ENCODE assay signal across 20 mouse cellular contexts in genomic region chr9:54804351-54804750, GRCm38 (mm10). TPM values are rescaled to one million over a fixed set of nuclear protein-coding genes. Genes with fewer than 3 reads are reported as not detected.
DNase-seq lines count a peak whose midpoint lies in the region; ATAC-seq lines count a peak whose summit lies in the region.
"Had no signal": no experiment of that assay in that cellular context is flagged by ENCODE, and none has a peak within 500 bp of the region (broad histone marks: within the 10 kb centered on the region; RNA-seq: fewer than 3 reads in every experiment).

No protein-coding gene starts in this region.

- H3K27ac ChIP-seq in heart, embryonic 12.5 days (ENCODE audit: poor library complexity, severe bottlenecking) = no peak overlapping the region
- H3K27ac ChIP-seq in embryonic facial prominence, embryonic 13.5 days = peak overlapping the region; percentile 87; the same call in 1 of the 2 replicates
- H3K27ac ChIP-seq in heart, embryonic 15.5 days = no peak overlapping the region
- H3K27ac ChIP-seq in limb, embryonic 11.5 days (replicated peaks; ENCODE audit: low read depth, low read length) = peak overlapping the region; percentile 48; the same call in 1 of the 2 replicates
- H3K27ac ChIP-seq in hindbrain, embryonic 14.5 days = no peak overlapping the region
- no peak overlapping the region for H3K27ac ChIP-seq in intestine, embryonic 15.5 days
- H3K27ac ChIP-seq: heart, embryonic 13.5 days; hindbrain, postnatal 0 days; macrophage had no signal

- H3K27me3 ChIP-seq in heart, embryonic 12.5 days (replicated peaks) = no peaks in the 10 kb centered on the region
- H3K27me3 ChIP-seq in embryonic facial prominence, embryonic 13.5 days = no peaks in the 10 kb centered on the region
- no peaks in the 10 kb centered on the region; the same call in 1 of the 2 replicates for H3K27me3 ChIP-seq in heart, embryonic 15.5 days
- no peaks in the 10 kb centered on the region for H3K27me3 ChIP-seq in limb, embryonic 11.5 days (ENCODE audit: control insufficient read depth, insufficient read depth, low read length)
- H3K27me3 ChIP-seq in hindbrain, embryonic 14.5 days (ENCODE audit: control insufficient read depth, insufficient read depth, low read length) = no peaks in the 10 kb centered on the region
- 0 out of 2 replicates have a peak, but pooled peaks cover 3% of the 10 kb centered on the region for H3K27me3 ChIP-seq in intestine, embryonic 15.5 days (replicated peaks)

- no peak overlapping the region for H3K4me3 ChIP-seq in heart, embryonic 12.5 days
- H3K4me3 ChIP-seq in embryonic facial prominence, embryonic 13.5 days = no peak overlapping the region
- no peak overlapping the region for H3K4me3 ChIP-seq in heart, embryonic 15.5 days
- H3K4me3 ChIP-seq in limb, embryonic 11.5 days (ENCODE audit: low read depth, low read length) = no peak overlapping the region
- no peak overlapping the region for H3K4me3 ChIP-seq in hindbrain, embryonic 14.5 days (replicated peaks; ENCODE audit: low read length)
- H3K4me3 ChIP-seq in intestine, embryonic 15.5 days (replicated peaks) = no peak overlapping the region
- H3K4me3 ChIP-seq: erythroblast, embryonic 14.5 days; heart, embryonic 13.5 days had no signal

- ATAC-seq in heart, embryonic 12.5 days (ENCODE audit: insufficient number of reproducible peaks, low FRiP score) = no peak
- ATAC-seq in embryonic facial prominence, embryonic 13.5 days (ENCODE audit: insufficient number of reproducible peaks, insufficient read depth, low FRiP score, low TSS enrichment, low read depth) = no peak
- 0 out of 2 replicates have a peak, but pooled peaks have one; percentile 17 for ATAC-seq in heart, embryonic 15.5 days (replicated peaks; ENCODE audit: insufficient number of reproducible peaks, insufficient read depth, low FRiP score, low read depth)
- no peak for ATAC-seq in limb, embryonic 11.5 days (ENCODE audit: insufficient number of reproducible peaks, low FRiP score, low TSS enrichment, low read depth)
- ATAC-seq in hindbrain, embryonic 14.5 days (ENCODE audit: low FRiP score) = no peak
- no peak for ATAC-seq in intestine, embryonic 15.5 days
- ATAC-seq: forebrain, embryonic 16.5 days; hindbrain, postnatal 0 days; liver, postnatal 0 days had no signal

- no peak overlapping the region for H3K9ac ChIP-seq in heart, embryonic 12.5 days
- H3K9ac ChIP-seq in embryonic facial prominence, embryonic 13.5 days = no peak overlapping the region
- H3K9ac ChIP-seq in heart, embryonic 15.5 days = no peak overlapping the region
- no peak overlapping the region for H3K9ac ChIP-seq in limb, embryonic 11.5 days (ENCODE audit: low read length)
- H3K9ac ChIP-seq in hindbrain, embryonic 14.5 days = no peak overlapping the region
- H3K9ac ChIP-seq in intestine, embryonic 15.5 days = no peak overlapping the region
- H3K9ac ChIP-seq: heart, embryonic 13.5 days; liver, postnatal 0 days had no signal

- H3K4me2 ChIP-seq in heart, embryonic 12.5 days = no peak overlapping the region
- H3K4me2 ChIP-seq in embryonic facial prominence, embryonic 13.5 days = no peak overlapping the region
- H3K4me2 ChIP-seq in heart, embryonic 15.5 days = no peak overlapping the region
- no peak overlapping the region for H3K4me2 ChIP-seq in limb, embryonic 11.5 days (ENCODE audit: low read depth, severe bottlenecking)
- no peak overlapping the region for H3K4me2 ChIP-seq in hindbrain, embryonic 14.5 days (replicated peaks)
- no peak overlapping the region for H3K4me2 ChIP-seq in intestine, embryonic 15.5 days (replicated peaks)
- H3K4me2 ChIP-seq: heart, embryonic 13.5 days; midbrain, embryonic 11.5 days had no signal

- peaks cover 6% of the 10 kb centered on the region; the same call in 1 of the 2 replicates for H3K4me1 ChIP-seq in heart, embryonic 12.5 days (replicated peaks)
- peaks cover 64% of the 10 kb centered on the region for H3K4me1 ChIP-seq in embryonic facial prominence, embryonic 13.5 days
- no peaks in the 10 kb centered on the region for H3K4me1 ChIP-seq in heart, embryonic 15.5 days (replicated peaks)
- peaks cover 38% of the 10 kb centered on the region for H3K4me1 ChIP-seq in limb, embryonic 11.5 days (ENCODE audit: control insufficient read depth, insufficient read depth, low read length)
- no peaks in the 10 kb centered on the region for H3K4me1 ChIP-seq in hindbrain, embryonic 14.5 days (replicated peaks; ENCODE audit: control insufficient read depth, insufficient read depth, low read length)
- no peaks in the 10 kb centered on the region for H3K4me1 ChIP-seq in intestine, embryonic 15.5 days (replicated peaks)

- H3K9me3 ChIP-seq in heart, embryonic 12.5 days (replicated peaks) = no peaks in the 10 kb centered on the region
- H3K9me3 ChIP-seq in embryonic facial prominence, embryonic 13.5 days = no peaks in the 10 kb centered on the region
- no peaks in the 10 kb centered on the region for H3K9me3 ChIP-seq in heart, embryonic 15.5 days (replicated peaks)
- no peaks in the 10 kb centered on the region for H3K9me3 ChIP-seq in limb, embryonic 11.5 days (ENCODE audit: control insufficient read depth, low read length)
- no peaks in the 10 kb centered on the region for H3K9me3 ChIP-seq in hindbrain, embryonic 14.5 days (ENCODE audit: control insufficient read depth, low read length)
- H3K9me3 ChIP-seq in intestine, embryonic 15.5 days = no peaks in the 10 kb centered on the region
- H3K9me3 ChIP-seq: heart, embryonic 13.5 days had no signal

- WGBS in heart, embryonic 12.5 days = 59% methylated on average over 5 of the region's 5 CpGs
- WGBS in embryonic facial prominence, embryonic 13.5 days = 61% methylated on average over 5 of the region's 5 CpGs
- 53% methylated on average over 5 of the region's 5 CpGs for WGBS in heart, embryonic 15.5 days
- WGBS in limb, embryonic 11.5 days = 80% methylated on average over 5 of the region's 5 CpGs
- WGBS in hindbrain, embryonic 14.5 days = 82% methylated on average over 5 of the region's 5 CpGs
- WGBS in intestine, embryonic 15.5 days = 71% methylated on average over 5 of the region's 5 CpGs

- peak; percentile 94 for DNase-seq in heart, adult 11 months
- no peak for DNase-seq in limb, embryonic 11.5 days (ENCODE audit: low spot score)
- DNase-seq in hindbrain, embryonic 14.5 days (ENCODE audit: low spot score) = no peak
- DNase-seq: B cell, adult 2 months; cerebellum, adult 9-11 months; kidney, adult 2 months; kidney, postnatal 4 days; liver; liver, postnatal 0 days; thymus, postnatal 36 days had no signal

- no peaks in the 10 kb centered on the region for H3K36me3 ChIP-seq in heart, embryonic 12.5 days
- H3K36me3 ChIP-seq in embryonic facial prominence, embryonic 13.5 days = no peaks in the 10 kb centered on the region
- no peaks in the 10 kb centered on the region for H3K36me3 ChIP-seq in heart, embryonic 15.5 days
- H3K36me3 ChIP-seq in limb, embryonic 11.5 days (ENCODE audit: control insufficient read depth, insufficient read depth, low read length) = no peaks in the 10 kb centered on the region
- no peaks in the 10 kb centered on the region for H3K36me3 ChIP-seq in hindbrain, embryonic 14.5 days (replicated peaks; ENCODE audit: control insufficient read depth, insufficient read depth)
- H3K36me3 ChIP-seq in intestine, embryonic 15.5 days = no peaks in the 10 kb centered on the region
- H3K36me3 ChIP-seq: heart, embryonic 13.5 days had no signal

RNA-seq across cellular contexts. Expression of gene Crabp1, which starts 39.8 kb away (rescaled TPM):
- 21.4 and 24.5 TPM in 2 replicates for polyA plus RNA-seq in heart, embryonic 12.5 days (2016; fragmentation: Nextera tagmentation; extraction: Ambion mirVana)
- 743 and 842 TPM in 2 replicates for polyA plus RNA-seq in embryonic facial prominence, embryonic 13.5 days (2015; fragmentation: Nextera tagmentation; extraction: Ambion mirVana)
- 9.1 and 23.6 TPM in 2 replicates for polyA plus RNA-seq in heart, embryonic 15.5 days (2015; fragmentation: Nextera tagmentation; extraction: Ambion mirVana)
- polyA plus RNA-seq in limb, embryonic 11.5 days (2014; fragmentation: Nextera tagmentation; extraction: Ambion mirVana) = 295 and 359 TPM in 2 replicates
- 300 and 364 TPM in 2 replicates for polyA plus RNA-seq in hindbrain, embryonic 14.5 days (2014; fragmentation: Nextera tagmentation; extraction: Ambion mirVana)
- polyA plus RNA-seq in intestine, embryonic 15.5 days (2015; fragmentation: Nextera tagmentation; extraction: Ambion mirVana) = 16.5 and 16.7 TPM in 2 replicates
- polyA plus RNA-seq: erythroblast, embryonic 14.5 days; liver, postnatal 0 days; macrophage had no signal

RNA-seq across cellular contexts. Expression of gene Ireb2, which starts 59.2 kb away (rescaled TPM):
- 36.0 and 37.1 TPM in 2 replicates for polyA plus RNA-seq in heart, embryonic 12.5 days (2016; fragmentation: Nextera tagmentation; extraction: Ambion mirVana)
- 37.0 and 39.9 TPM in 2 replicates for polyA plus RNA-seq in embryonic facial prominence, embryonic 13.5 days (2015; fragmentation: Nextera tagmentation; extraction: Ambion mirVana)
- polyA plus RNA-seq in heart, embryonic 15.5 days (2015; fragmentation: Nextera tagmentation; extraction: Ambion mirVana) = 18.2 and 19.7 TPM in 2 replicates
- 57.3 and 57.6 TPM in 2 replicates for polyA plus RNA-seq in limb, embryonic 11.5 days (2014; fragmentation: Nextera tagmentation; extraction: Ambion mirVana)
- 52.0 and 56.6 TPM in 2 replicates for polyA plus RNA-seq in hindbrain, embryonic 14.5 days (2014; fragmentation: Nextera tagmentation; extraction: Ambion mirVana)
- polyA plus RNA-seq in intestine, embryonic 15.5 days (2015; fragmentation: Nextera tagmentation; extraction: Ambion mirVana) = 24.1 and 27.8 TPM in 2 replicates

Comparison
In these comparisons a context has a peak if more than half of its experiments do, and no peak if none do; other contexts are left out.
1. H3K27ac ChIP-seq: peak in embryonic facial prominence, embryonic 13.5 days (single experiment) and limb, embryonic 11.5 days (single experiment); none in heart, embryonic 12.5 days (single experiment), heart, embryonic 15.5 days (single experiment), hindbrain, embryonic 14.5 days (single experiment) and intestine, embryonic 15.5 days (single experiment).
2. RNA of gene Crabp1, which starts 39.8 kb away (polyA plus RNA-seq): 743 to 842 TPM in embryonic facial prominence, embryonic 13.5 days, 300 to 364 TPM in hindbrain, embryonic 14.5 days and 295 to 359 TPM in limb, embryonic 11.5 days; 21.4 to 24.5 TPM in heart, embryonic 12.5 days, 16.5 to 16.7 TPM in intestine, embryonic 15.5 days and 9.1 to 23.6 TPM in heart, embryonic 15.5 days; every median in the first group is over 10 times any median in the second.